Mouse (Mus musculus) CH12.LX (cell line): Measurements from ENCODE around the gene Nova2.

Experiments used
- CTCF ChIP-seq, 2 experiments: IDR thresholded peaks in 1 of 2; conservative IDR thresholded peaks in 1 of 2; 2 replicates each; pipeline ENCODE4 v1.5.1; 2011 to 2012; ENCODE audit warnings: low read depth in 2 of 2, low read length in 2 of 2, improper control_type of control experiment in 1 of 2, inconsistent platforms in 1 of 2, mild to moderate bottlenecking in 1 of 2, moderate library complexity in 1 of 2
- EP300 ChIP-seq: IDR thresholded peaks from 2 replicates; pipeline ENCODE4 v1.6.1; 2011; ENCODE audit warnings: low read length, improper control_type of control experiment
- MAFK ChIP-seq: IDR thresholded peaks from 2 replicates; pipeline ENCODE4 v1.6.1; 2011; ENCODE audit warnings: low read length, improper control_type of control experiment; ENCODE audit not compliant: insufficient replicate concordance
- POLR2A ChIP-seq: IDR thresholded peaks from 2 replicates; pipeline ENCODE4 v1.6.1; 2011; ENCODE audit warnings: low read depth, mild to moderate bottlenecking, improper control_type of control experiment, low read length
- RCOR1 ChIP-seq: conservative IDR thresholded peaks from 2 replicates; pipeline ENCODE4 v1.6.1; 2012; ENCODE audit warnings: low read depth, mild to moderate bottlenecking, inconsistent platforms, low read length, improper control_type of control experiment
- ZNF384 ChIP-seq: IDR thresholded peaks from 2 replicates; pipeline ENCODE4 v1.6.1; 2012; ENCODE audit warnings: low read depth, low read length, improper control_type of control experiment, inconsistent platforms

DNA sequence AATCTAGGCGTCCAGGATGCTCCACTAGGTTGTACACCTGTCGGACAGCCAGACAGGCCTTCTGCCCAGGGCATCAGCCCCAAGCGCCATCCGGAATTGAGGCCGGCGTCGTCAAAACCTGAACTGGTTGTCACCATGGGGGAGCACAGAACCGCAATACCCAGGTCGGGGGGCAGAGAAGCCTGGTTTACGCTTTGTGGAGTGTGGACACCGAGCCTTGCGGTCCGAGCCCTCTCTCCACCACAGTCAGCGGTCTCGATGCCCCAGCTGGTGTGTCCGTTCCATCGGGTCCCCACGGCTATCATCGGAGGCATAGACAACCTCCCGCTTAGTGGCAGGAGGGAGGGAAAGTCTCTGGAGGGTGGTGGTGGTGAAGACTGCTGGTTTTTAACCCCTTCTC lies 37.1 kb downstream of the Nova2 start:
- TF ChIP-seq POLR2A (no peak), MAFK (no peak), ZNF384 (no peak), EP300 (no peak), CTCF (conservative IDR thresholded peaks at IDR 0.05 in 1 of 2, IDR thresholded peaks at IDR 0.05 in 1 of 2; ENCODE audit: low read depth in 2 of 2, low read length in 2 of 2) (no peak), RCOR1 (no peak)
